Mouse (Mus musculus) monocyte, adult 5-6 weeks (primary cell): ENCODE results near the gene Ift88. TPM values are rescaled to one million over a fixed set of nuclear protein-coding genes. Genes with fewer than 3 reads are reported as not detected.

Experiments used
- ATAC-seq: fragments of 153-309, 156-312 bp; replicated peaks from 2 replicates; pipeline ENCODE4 v1.8.0; 2017; ENCODE audit warnings: mild to moderate bottlenecking; ENCODE audit not compliant: low TSS enrichment, insufficient number of reproducible peaks, severe bottlenecking, poor library complexity, low FRiP score
- total RNA-seq: library from RNA; stranded (forward); fragments of 200-1000, 200-491, 200-594 nt; gene quantifications from 3 replicates; pipeline ENCODE4 v1.2.3, GENCODE M21; 2017

Gene Ift88
- total RNA-seq, 1 experiment from 2014 or later = 9.5 TPM

DNA sequence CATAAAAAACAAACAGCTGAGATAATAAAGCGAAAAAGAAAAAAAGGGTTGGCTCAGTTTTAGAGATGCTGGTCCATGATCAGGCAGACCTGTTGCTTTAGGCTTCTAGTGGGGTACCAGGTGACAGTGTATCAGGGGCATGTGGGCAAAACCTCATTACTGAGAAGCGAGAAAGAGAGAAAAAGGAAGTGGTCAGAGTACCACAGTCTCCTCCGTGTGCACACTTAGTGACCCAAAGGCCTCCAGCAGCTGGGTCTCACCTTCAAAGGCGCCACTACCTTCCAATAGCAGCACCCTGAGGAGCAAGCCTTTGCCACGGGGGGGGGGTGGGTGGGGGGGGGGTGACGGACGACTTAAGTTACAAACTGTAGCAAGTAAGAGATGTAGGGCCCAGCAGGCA, 103.3 kb downstream of the Ift88 start:
- ATAC-seq = peak; percentile 62; the same call in 1 of the 2 replicates

GRCm38 (mm10) chr14:57527598-57527997, 103.7 kb downstream of the Ift88 start:
- ATAC-seq = no peak

DNA sequence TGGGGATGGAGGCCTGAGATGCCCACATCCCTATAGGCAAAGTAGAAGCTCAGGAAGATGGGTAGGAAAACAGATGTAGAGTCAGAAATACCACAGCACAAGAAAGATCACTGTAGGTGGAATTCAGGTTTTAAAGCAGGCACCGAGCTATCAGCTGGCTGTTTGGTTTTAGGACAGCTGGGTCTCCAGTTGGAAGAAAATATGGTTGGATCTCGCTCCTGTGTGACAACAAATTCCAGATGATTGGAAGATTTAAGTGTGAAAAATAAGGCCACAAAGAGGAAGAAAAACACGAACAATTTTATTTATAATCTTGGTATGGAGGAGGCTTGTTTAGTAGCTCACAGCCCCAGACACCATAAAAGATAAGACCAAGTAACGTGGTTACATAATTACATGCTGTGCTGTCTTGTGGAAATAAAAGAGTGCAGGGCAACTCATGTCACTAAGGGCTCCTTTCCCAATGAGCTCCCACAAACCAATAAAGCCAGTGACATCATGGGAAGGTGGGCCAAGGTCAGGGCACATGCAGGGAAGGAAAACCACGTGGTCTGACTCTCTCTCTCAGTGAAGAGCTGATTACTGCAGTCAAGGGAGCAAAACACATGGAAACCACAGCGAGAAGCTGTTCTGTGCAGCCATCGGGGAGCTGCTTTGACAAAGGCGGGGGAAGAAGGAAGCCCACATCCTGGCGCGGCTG, 105.4 kb downstream of the Ift88 start:
- ATAC-seq = no peak

DNA sequence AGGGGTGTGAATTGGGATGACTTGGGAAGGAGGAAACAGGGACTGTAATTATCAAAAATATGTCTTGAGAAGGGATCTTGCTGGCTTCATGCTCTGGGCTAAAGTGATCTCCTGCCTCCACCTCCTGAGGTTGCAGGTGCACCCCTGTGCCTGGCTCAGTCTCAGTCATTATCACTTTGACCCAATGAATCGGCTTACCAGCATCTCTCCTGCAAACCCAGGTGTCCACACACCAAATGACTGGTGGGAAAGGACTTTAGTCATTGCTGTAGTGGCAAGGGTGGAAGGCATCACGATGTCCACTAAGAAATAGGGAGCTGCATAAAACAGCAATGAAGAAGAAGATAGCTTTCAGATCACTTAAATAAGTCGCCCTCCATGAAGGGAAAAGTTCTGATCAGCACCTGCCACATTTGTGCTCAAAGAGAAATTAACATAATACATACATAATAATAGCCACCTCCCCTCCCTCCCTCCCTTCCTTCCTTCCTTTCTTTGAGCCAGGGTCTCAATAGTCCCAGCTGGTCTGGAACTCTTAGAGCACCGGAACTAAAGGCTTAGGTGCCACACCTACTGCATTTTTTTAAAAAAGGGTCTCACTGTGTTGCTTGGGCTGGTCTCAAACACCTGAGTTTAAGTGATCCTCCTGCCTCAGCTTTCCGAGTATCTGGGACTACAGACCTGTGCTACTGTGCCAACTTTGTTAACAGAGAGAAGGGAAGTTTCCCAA, 106.1 kb downstream of the Ift88 start:
- no peak for ATAC-seq

GRCm38 (mm10) chr14:57532577-57532976, 108.7 kb downstream of the Ift88 start:
- no peak for ATAC-seq

DNA sequence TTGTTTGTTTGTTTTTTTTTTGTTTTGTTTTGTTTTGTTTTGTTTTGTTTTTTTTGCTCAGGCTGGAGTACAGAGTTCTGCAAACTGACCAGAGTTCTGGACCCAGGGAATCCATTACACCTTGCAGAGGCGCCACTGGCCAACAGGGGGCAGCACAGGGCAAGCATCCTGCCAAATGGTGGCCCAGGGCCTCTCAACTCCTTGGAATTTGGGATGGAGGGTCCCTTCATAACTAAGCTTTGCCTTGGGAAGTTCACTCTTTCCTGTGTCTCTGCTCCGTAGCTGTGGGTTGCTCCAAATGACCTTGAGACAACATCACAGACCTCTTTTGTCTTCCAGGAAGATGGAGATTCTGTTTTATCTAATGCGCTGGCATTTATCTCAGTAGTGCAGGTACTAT, 109.4 kb downstream of the Ift88 start:
- ATAC-seq = no peak

- ATAC-seq = no peak
Observed at GRCm38 (mm10) chr14:57533841-57534240, 110.0 kb downstream of the Ift88 start.

DNA sequence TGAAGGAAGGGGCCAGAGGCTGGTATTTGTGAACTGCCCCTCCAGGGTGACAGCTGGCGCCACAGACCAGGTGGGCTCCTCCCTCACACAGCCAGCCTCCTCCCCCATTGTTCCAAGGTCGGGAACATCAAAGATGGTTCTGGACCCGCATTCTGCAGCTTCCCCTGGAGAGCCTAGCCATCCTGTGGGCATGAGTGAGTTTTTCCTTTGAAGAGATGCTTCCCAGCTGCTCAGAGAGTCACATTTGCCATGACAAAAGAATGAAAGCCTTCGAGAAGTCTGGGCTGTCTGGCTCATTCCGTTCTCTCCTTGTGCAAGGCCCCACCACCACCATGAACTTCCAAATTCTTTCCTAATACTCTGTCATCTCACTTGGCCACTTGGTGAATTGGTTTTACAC, 110.5 kb downstream of the Ift88 start:
- ATAC-seq = no peak

- ATAC-seq = no peak
Observed at GRCm38 (mm10) chr14:57534961-57535360, 111.1 kb downstream of the Ift88 start.

GRCm38 (mm10) chr14:57535646-57536045, 111.8 kb downstream of the Ift88 start:
- no peak for ATAC-seq

GRCm38 (mm10) chr14:57536820-57537219, 113.0 kb downstream of the Ift88 start:
- no peak for ATAC-seq

DNA sequence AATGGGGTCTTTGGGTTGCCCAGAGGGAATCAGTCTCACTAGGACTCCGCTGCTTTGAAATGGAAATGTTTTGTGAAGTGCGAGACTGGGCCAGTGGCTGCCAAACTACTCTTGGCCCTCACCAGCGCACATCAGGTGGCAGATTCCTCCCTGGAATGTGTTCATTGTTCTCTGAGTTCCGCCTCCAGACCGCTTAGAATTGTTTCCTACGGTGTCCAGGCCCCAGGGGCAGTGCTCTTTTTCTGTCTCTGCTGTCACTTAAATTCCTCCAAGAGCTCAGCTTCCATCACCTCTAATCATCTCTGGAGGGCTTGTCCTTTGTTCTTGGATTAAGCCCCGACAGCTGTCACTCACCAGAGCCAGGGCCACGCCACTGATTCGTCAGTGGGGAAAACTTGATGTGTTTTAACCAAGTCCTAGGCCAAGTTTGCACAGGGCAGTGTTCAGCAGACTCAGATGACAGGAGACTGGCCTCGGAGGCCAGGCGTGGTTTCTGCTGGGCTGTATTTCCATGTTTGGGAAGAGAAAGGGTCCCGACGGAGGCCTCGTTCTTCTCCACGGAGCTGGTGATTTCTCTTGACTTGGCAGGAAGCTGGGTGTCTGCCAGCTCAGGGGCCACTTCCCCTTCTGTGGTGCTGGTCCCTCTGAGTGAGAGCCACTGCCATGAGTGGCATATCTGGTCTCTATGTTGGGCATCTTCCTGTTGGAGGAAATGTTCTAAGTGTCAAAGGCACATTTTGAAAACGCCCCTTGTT, 113.6 kb downstream of the Ift88 start:
- peak; percentile 59 for ATAC-seq

GRCm38 (mm10) chr14:57540683-57541082, 116.8 kb downstream of the Ift88 start:
- no peak for ATAC-seq

DNA sequence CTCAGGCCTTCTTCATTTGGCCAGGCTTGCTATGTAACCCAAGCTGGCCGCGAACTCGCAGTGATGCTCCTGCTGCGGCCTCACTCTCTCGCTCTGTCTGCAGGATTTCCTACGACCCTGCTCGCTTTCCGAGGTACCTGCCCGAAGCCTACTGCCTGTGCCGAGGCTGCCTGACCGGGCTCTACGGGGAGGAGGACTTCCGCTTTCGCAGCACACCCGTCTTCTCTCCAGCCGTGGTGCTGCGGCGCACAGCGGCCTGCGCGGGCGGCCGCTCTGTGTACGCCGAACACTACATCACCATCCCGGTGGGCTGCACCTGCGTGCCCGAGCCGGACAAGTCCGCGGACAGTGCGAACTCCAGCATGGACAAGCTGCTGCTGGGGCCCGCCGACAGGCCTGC, 118.4 kb downstream of the Ift88 start:
- ATAC-seq = no peak

DNA sequence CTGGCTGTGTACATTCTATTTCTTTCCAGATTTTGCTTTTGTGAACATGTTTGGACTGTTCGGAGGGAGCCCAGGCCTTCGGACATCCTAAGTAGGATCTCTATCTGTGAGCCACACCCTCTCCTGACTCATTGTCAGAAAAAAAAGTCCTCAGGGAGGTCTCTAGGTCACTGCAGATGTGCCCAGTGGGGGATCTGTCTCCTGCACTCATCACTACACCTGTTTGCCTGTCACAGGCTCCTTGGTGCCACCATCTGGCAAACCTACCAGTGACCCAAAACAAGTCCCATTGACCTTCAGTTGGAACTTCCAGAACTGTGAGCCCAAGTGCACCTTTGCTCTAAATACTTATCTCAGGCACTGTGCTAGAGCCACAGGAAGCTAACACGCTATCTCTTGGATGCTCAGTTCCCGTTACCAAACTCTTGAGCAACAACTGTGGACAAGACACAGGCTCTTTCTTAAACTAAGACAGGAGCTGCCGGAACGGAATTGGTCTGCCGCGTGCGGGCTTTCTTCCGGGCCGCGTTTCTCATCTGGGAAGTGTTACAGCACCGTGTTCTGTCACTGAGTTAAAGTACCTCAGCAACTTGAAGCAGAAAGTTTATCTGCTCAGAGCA, 119.7 kb downstream of the Ift88 start:
- ATAC-seq = no peak

DNA sequence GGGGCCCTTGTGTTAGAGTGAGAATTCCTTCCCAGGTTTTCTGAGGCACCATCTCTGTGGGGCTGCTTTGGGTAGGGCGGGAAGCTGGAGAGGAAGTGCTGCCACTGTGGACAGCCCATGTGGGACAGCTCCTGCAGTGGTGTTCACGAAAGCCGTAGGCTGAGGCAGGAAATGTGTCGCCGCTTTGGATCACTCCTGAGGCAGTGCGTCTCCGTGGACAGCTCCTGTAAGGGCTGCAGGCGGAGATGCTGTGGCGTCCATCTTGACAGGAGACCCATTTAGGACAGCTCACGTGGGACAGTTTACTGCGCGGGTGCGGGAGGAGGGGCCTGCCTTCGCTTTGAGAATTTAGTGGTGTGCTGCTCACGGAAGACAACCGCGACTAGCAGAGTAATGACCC, 121.7 kb downstream of the Ift88 start:
- ATAC-seq = no peak

DNA sequence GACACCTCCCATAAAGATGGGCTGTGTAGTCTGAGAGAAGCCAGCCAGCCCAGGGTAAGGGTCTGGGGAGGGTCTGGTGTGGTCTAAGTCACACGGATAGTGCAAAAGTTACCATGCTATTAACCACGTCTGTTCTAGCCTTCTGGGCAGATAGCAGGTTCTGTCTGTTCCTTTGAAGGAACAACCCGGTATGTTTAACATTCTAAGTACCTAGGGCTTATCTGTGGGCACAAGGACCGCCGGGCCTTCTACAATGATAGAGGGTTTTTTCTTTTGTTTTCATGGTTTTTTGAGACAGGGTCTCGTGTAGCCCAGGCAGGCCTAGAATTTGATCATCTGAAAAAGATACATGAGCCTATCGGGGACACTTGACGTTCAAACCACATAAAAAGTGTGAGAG, 122.3 kb downstream of the Ift88 start:
- ATAC-seq = no peak

- ATAC-seq = no peak
Observed at GRCm38 (mm10) chr14:57546557-57547021, 122.7 kb downstream of the Ift88 start.

- ATAC-seq = no peak
Observed at GRCm38 (mm10) chr14:57547062-57547461, 123.2 kb downstream of the Ift88 start.
